Mouse (Mus musculus): ENCODE data around the gene Asb10.

Asb10 gene

DNA sequence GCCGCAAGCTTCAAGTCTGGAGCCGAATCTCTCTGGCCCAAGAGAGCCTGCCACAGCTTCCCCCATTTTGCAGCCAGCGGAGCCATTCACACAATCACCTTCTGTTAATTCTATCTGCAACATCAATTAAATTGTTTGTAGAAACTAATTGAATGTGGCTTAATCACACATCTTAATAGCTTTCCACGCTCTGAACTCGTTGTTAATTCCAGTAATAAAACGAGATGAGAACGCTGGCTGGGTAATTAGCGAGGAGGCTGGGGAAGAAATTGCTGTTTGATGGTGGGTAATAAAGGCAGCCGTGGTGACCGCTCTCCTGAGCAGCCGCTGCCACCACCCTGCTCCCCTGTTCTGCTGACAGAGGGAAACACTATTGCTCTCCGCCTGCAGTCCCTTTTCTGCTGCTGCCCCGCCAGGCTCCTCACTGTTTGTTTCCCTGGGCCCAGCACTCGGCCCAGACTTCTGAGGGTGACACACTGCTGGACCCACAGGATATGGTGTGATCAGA lies 50.3 kb downstream of the Asb10 start:
- DNase-seq (ENCODE audit: low read depth) = no peak

DNA sequence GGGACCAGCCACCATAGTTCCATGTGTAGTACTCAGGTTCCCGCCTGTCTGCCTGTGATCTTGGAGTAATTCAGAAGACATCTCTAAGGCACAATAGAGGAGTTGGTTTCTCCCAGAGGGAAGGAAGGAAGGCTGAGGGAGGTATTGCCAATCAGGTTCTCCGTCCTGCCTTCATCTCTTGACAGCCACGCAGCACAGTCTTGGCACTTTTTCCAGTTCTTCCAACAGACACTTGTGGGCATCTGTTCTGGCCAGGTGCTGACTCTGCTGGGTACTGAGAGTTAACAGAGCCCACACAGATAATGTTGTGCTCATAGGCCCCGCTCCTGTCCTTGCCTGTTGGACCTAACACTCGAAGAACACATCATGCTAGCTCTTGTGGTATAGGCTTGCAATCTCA lies 54.0 kb downstream of the Asb10 start:
- DNase-seq (ENCODE audit: low read depth) = no peak

DNA sequence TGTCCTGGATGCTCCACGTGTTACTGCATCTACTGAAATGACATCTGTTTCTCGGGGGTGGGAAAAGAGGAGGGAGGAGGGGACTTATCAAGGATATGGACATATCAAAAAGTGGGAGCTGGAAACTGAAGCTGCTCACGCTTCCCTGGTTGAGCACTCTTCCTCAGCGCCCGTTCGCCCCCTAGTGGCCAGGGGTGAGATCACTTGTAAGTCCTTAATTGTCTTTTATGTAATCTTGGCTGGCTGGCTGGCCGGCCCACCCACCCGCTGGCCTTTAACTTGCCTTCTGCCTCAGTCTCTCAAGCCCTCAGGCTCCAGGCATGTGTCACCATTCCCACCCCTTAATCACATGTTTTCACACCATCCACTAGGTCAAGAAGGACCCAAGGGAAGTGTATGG lies 54.7 kb downstream of the Asb10 start:
- peak; percentile 67 for DNase-seq (ENCODE audit: low read depth)

DNA sequence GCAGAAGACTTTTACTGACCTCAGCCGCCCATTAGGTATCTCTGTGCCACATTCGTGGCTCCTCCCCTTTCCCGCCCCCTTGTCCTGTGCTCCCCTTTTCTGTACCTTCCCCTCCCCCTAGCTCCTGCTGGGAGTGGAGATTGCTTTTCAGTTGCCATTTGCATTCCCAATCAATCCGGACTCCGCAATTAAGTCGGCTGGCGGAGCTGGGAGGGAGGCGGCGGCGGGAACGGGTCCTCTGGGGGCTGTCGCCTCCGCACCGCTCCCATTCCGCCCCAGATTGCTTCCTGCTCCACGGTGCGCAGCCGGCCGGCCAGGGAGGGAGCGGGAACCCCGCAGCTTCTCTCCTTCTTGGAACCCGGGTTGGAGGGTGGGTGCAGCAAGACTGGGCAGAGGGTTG lies 55.8 kb downstream of the Asb10 start:
- DNase-seq (ENCODE audit: low read depth) = no peak

DNA sequence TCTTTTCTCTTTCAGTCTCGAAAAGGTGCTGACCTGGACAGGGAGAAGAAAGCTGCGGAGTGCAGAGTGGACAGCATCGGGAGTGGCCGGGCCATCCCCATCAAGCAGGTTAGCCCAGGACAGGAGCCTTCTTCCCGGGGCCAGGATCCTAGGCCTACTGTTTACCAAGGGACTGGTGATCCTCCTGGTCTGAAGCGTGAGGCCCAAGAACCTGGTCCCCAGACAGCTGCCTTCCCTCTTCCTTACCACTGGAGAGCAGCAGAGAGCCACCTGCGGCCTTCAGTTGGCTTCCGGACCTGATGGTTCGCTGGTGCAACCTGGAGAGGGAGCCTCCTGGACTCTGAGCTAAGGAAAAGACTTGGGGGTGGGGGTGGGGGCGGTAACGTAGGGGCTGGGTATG lies 57.5 kb downstream of the Asb10 start:
- DNase-seq (ENCODE audit: low read depth) = peak; percentile 51
